Mouse (Mus musculus) neural tube, embryonic 13.5 days (tissue): ENCODE results near the gene Usp51. TPM values are rescaled to one million over a fixed set of nuclear protein-coding genes. Genes with fewer than 3 reads are reported as not detected.
A peak's percentile ranks its signal among the peaks of the same experiment; 100 is the strongest.
"Not testable (repeated sequence)": the region's sequence is repeated elsewhere in the genome, so short reads cannot be mapped to it uniquely, and the experiment has no call there.

Source experiments
- ATAC-seq: fragments of 200-750 bp; cut with Nextera tagmentation; 2 replicates; pipeline ENCODE4 v1.8.0; 2017; ENCODE audit warnings: low read depth, mild to moderate bottlenecking, moderate TSS enrichment, moderate library complexity
- H3K27ac ChIP-seq: fragments of 300-500 bp; sonication (generic); replicated peaks from 2 replicates; pipeline ENCODE4 v1.5.1; 2015; ENCODE audit warnings: moderate library complexity, mild to moderate bottlenecking, inconsistent platforms
- H3K27me3 ChIP-seq: fragments of 300-500 bp; sonication (generic); 2 replicates; pipeline ENCODE4 v1.6.1; 2015; ENCODE audit warnings: mild to moderate bottlenecking, inconsistent platforms
- H3K36me3 ChIP-seq: fragments of 300-500 bp; sonication (generic); 2 replicates; pipeline ENCODE4 v1.6.1; 2015; ENCODE audit warnings: mild to moderate bottlenecking, inconsistent platforms
- H3K4me1 ChIP-seq: fragments of 300-500 bp; sonication (generic); replicated peaks from 2 replicates; pipeline ENCODE4 v1.6.1; 2015; ENCODE audit warnings: inconsistent platforms
- H3K4me2 ChIP-seq: fragments of 300-500 bp; sonication (generic); 2 replicates; pipeline ENCODE4 v1.6.1; 2015; ENCODE audit warnings: inconsistent platforms, mild to moderate bottlenecking, moderate library complexity
- H3K4me3 ChIP-seq: fragments of 300-500 bp; sonication (generic); 2 replicates; pipeline ENCODE4 v1.5.1; 2015; ENCODE audit warnings: mild to moderate bottlenecking, inconsistent platforms
- H3K9ac ChIP-seq: fragments of 300-500 bp; sonication (generic); 2 replicates; pipeline ENCODE4 v1.6.1; 2015; ENCODE audit warnings: moderate library complexity, mild to moderate bottlenecking, inconsistent platforms
- H3K9me3 ChIP-seq: fragments of 300-500 bp; sonication (generic); 2 replicates; pipeline ENCODE4 v1.6.1; 2016; ENCODE audit warnings: inconsistent platforms
- WGBS: fragments of 180-500 bp; shearing (Covaris S2); methylation state at CpG from one replicate; pipeline ENCODE4 v1.1.7; 2015; 5-methylcytosine and 5-hydroxymethylcytosine counted together
- polyA plus RNA-seq: library from polyadenylated mRNA; unstranded; fragments of >200 nt; fragmentation: Nextera tagmentation; extraction: Ambion mirVana; gene quantifications from 2 replicates; pipeline ENCODE4 v1.2.1, GENCODE M21; 2015

The Usp51 gene
- 1.3 and 1.9 TPM in 2 replicates for polyA plus RNA-seq

- 25% methylated on average over 23 of the region's 23 CpGs for WGBS
Observed at GRCm38 (mm10) chrX:153006387-153006841, at the start of gene Usp51. Usp51 (plus strand) TSS chrX:153006469.

GRCm38 (mm10) chrX:152969606-152970005 lies 36.7 kb upstream of the Usp51 start:
- Histone ChIP-seq H3K4me3 (no peak overlapping the region), H3K4me2 (no peak overlapping the region), H3K36me3 (no peaks in the 10 kb centered on the region), H3K9me3 (no peaks in the 10 kb centered on the region), H3K4me1 (peaks cover 3% of the 10 kb centered on the region), H3K27ac (no peak overlapping the region), H3K9ac (no peak overlapping the region), H3K27me3 (no peaks in the 10 kb centered on the region; the same call in 1 of the 2 replicates)
- WGBS = 57% methylated on average over 6 of the region's 6 CpGs
- no peak for ATAC-seq

More at GRCm38 (mm10) chrX:153006387-153006841, at the start of gene Usp51:
- Histone ChIP-seq H3K4me3 (peak within 1 kb of the TSS; percentile 56), H3K9ac (peak within 1 kb of the TSS; percentile 69), H3K4me2 (peak within 1 kb of the TSS; percentile 59), H3K4me1 (0 out of 2 replicates have a peak, but pooled peaks cover 2% of the 10 kb centered on the region), H3K27me3 (no peaks in the 10 kb centered on the region; the same call in 1 of the 2 replicates), H3K36me3 (no peaks in the 10 kb centered on the region), H3K9me3 (no peaks in the 10 kb centered on the region), H3K27ac (peak within 1 kb of the TSS; percentile 84)
- ATAC-seq = peak; percentile 85

- not testable (repeated sequence) for H3K9me3 ChIP-seq, H3K4me1 ChIP-seq, H3K4me3 ChIP-seq, H3K36me3 ChIP-seq, H3K9ac ChIP-seq
- Histone ChIP-seq H3K27me3 (peaks cover 11% of the 10 kb centered on the region), H3K27ac (peak overlapping the region; percentile 72), H3K4me2 (peak overlapping the region; percentile 38)
- WGBS = 16% methylated on average over 6 of the region's 19 CpGs
- peak; percentile 95 for ATAC-seq
Observed at GRCm38 (mm10) chrX:152973476-152974203, 32.6 kb upstream of the Usp51 start.

- WGBS = 16% methylated on average over 10 of the region's 10 CpGs
- H3K9ac ChIP-seq = 0 out of 2 replicates have a peak overlapping the region, but pooled peaks have one; percentile 31
- H3K4me1 ChIP-seq = peaks cover 5% of the 10 kb centered on the region
- H3K4me2 ChIP-seq = peak overlapping the region; percentile 38
- H3K27ac ChIP-seq = peak overlapping the region; percentile 72
- no peaks in the 10 kb centered on the region for H3K9me3 ChIP-seq
- H3K27me3 ChIP-seq = peaks cover 11% of the 10 kb centered on the region
- H3K36me3 ChIP-seq = no peaks in the 10 kb centered on the region
- H3K4me3 ChIP-seq = no peak overlapping the region
- peak; percentile 45 for ATAC-seq
Observed at GRCm38 (mm10) chrX:152974204-152974661, 32.0 kb upstream of the Usp51 start.

- WGBS = 92% methylated on average over 6 of the region's 6 CpGs
Observed at GRCm38 (mm10) chrX:152976538-152976937, 29.7 kb upstream of the Usp51 start.

GRCm38 (mm10) chrX:152985009-152985408 lies 21.3 kb upstream of the Usp51 start:
- ATAC-seq = no peak
- Histone ChIP-seq H3K9ac (no peak overlapping the region), H3K27ac (no peak overlapping the region), H3K36me3 (no peaks in the 10 kb centered on the region), H3K27me3 (peaks cover 10% of the 10 kb centered on the region; the same call in 1 of the 2 replicates), H3K4me1 (no peaks in the 10 kb centered on the region), H3K9me3 (no peaks in the 10 kb centered on the region), H3K4me3 (no peak overlapping the region), H3K4me2 (no peak overlapping the region)
- 66% methylated on average over 2 of the region's 2 CpGs for whole genome bisulfite sequencing

More at GRCm38 (mm10) chrX:152976538-152976937, 29.7 kb upstream of the Usp51 start:
- peaks cover 17% of the 10 kb centered on the region for H3K27me3 ChIP-seq
- no peaks in the 10 kb centered on the region for H3K9me3 ChIP-seq
- no peak for ATAC-seq
- no peak overlapping the region for H3K9ac ChIP-seq
- no peak overlapping the region for H3K4me3 ChIP-seq
- H3K4me1 ChIP-seq = peaks cover 5% of the 10 kb centered on the region
- no peaks in the 10 kb centered on the region for H3K36me3 ChIP-seq
- H3K27ac ChIP-seq = no peak overlapping the region
- no peak overlapping the region for H3K4me2 ChIP-seq

GRCm38 (mm10) chrX:152989852-152990251 lies 16.4 kb upstream of the Usp51 start:
- not testable (repeated sequence) for ATAC-seq, H3K4me1 ChIP-seq, H3K27ac ChIP-seq, H3K9me3 ChIP-seq, H3K9ac ChIP-seq, H3K4me3 ChIP-seq, H3K4me2 ChIP-seq, H3K36me3 ChIP-seq, H3K27me3 ChIP-seq

GRCm38 (mm10) chrX:152996105-152996504 lies 10.2 kb upstream of the Usp51 start:
- no CpG with 5 or more reads among the region's 3 CpGs for WGBS
- H3K4me1 ChIP-seq = not testable (repeated sequence)

GRCm38 (mm10) chrX:153007021-153007684 lies 884 bp downstream of the Usp51 start:
- H3K4me3 ChIP-seq = peak overlapping the region; percentile 56
- peak overlapping the region; percentile 69 for H3K9ac ChIP-seq
- no peaks in the 10 kb centered on the region for H3K36me3 ChIP-seq
- peaks cover 1% of the 10 kb centered on the region; the same call in 1 of the 2 replicates for H3K27me3 ChIP-seq
- no peaks in the 10 kb centered on the region for H3K9me3 ChIP-seq
- H3K4me2 ChIP-seq = peak overlapping the region; percentile 59
- peak; percentile 94 for ATAC-seq
- 19% methylated on average over 53 of the region's 58 CpGs for WGBS
- H3K27ac ChIP-seq = peak overlapping the region; percentile 84
- 0 out of 2 replicates have a peak, but pooled peaks cover 2% of the 10 kb centered on the region for H3K4me1 ChIP-seq

More at GRCm38 (mm10) chrX:152996105-152996504, 10.2 kb upstream of the Usp51 start:
- H3K4me3 ChIP-seq, H3K9me3 ChIP-seq, H3K9ac ChIP-seq, H3K27ac ChIP-seq, H3K36me3 ChIP-seq, ATAC-seq, H3K27me3 ChIP-seq, H3K4me2 ChIP-seq: not testable (repeated sequence)

GRCm38 (mm10) chrX:153007685-153008047 lies 1.4 kb downstream of the Usp51 start:
- H3K27me3 ChIP-seq = peaks cover 6% of the 10 kb centered on the region
- H3K4me1 ChIP-seq = 0 out of 2 replicates have a peak, but pooled peaks cover 2% of the 10 kb centered on the region
- WGBS = 34% methylated on average over 9 of the region's 9 CpGs
- H3K4me2 ChIP-seq = peak overlapping the region; percentile 59
- H3K9me3 ChIP-seq = no peaks in the 10 kb centered on the region
- no peak overlapping the region; the same call in 1 of the 2 replicates for H3K27ac ChIP-seq
- ATAC-seq = 0 out of 2 replicates have a peak, but pooled peaks have one; percentile 2
- H3K36me3 ChIP-seq = no peaks in the 10 kb centered on the region
- peak overlapping the region; percentile 56 for H3K4me3 ChIP-seq
- peak overlapping the region; percentile 69 for H3K9ac ChIP-seq

- not testable (repeated sequence) for H3K27ac ChIP-seq, H3K4me3 ChIP-seq, H3K4me2 ChIP-seq, H3K36me3 ChIP-seq, H3K4me1 ChIP-seq, H3K9me3 ChIP-seq, H3K9ac ChIP-seq, H3K27me3 ChIP-seq, ATAC-seq
- WGBS = no CpG with 5 or more reads among the region's 3 CpGs
Observed at GRCm38 (mm10) chrX:153025255-153025654, 19.0 kb downstream of the Usp51 start.

- not testable (repeated sequence) for H3K27ac ChIP-seq, H3K36me3 ChIP-seq, H3K4me3 ChIP-seq, H3K4me2 ChIP-seq, H3K4me1 ChIP-seq, H3K27me3 ChIP-seq, H3K9me3 ChIP-seq, H3K9ac ChIP-seq, ATAC-seq
- 94% methylated on average over 2 of the region's 3 CpGs for WGBS
Observed at GRCm38 (mm10) chrX:153025709-153026108, 19.4 kb downstream of the Usp51 start.
